Mouse (Mus musculus) midbrain, embryonic 15.5 days (tissue): ENCODE data around the gene Uap1. TPM values are rescaled to one million over a fixed set of nuclear protein-coding genes. Genes with fewer than 3 reads are reported as not detected.

Experiments used
- ATAC-seq: fragments of 200-750 bp; cut with Nextera tagmentation; replicated peaks from 2 replicates; pipeline ENCODE4 v1.8.0; 2017; ENCODE audit warnings: moderate TSS enrichment
- H3K27ac ChIP-seq: fragments of 300-500 bp; sonication (generic); 2 replicates; pipeline ENCODE4 v1.5.1; 2015; ENCODE audit warnings: mild to moderate bottlenecking, inconsistent platforms
- H3K27me3 ChIP-seq: fragments of 300-500 bp; sonication (generic); replicated peaks from 2 replicates; pipeline ENCODE4 v1.6.1; 2015; ENCODE audit warnings: inconsistent platforms
- H3K36me3 ChIP-seq: fragments of 300-500 bp; sonication (generic); replicated peaks from 2 replicates; pipeline ENCODE4 v1.6.1; 2015; ENCODE audit warnings: inconsistent platforms
- H3K4me1 ChIP-seq: fragments of 300-500 bp; sonication (generic); 2 replicates; pipeline ENCODE4 v1.6.1; 2015; ENCODE audit warnings: inconsistent platforms
- H3K4me2 ChIP-seq: fragments of 300-500 bp; sonication (generic); 2 replicates; pipeline ENCODE4 v1.6.1; 2015; ENCODE audit warnings: inconsistent platforms, mild to moderate bottlenecking, moderate library complexity
- H3K4me3 ChIP-seq: fragments of 300-500 bp; sonication (generic); 2 replicates; pipeline ENCODE4 v1.5.1; 2015; ENCODE audit warnings: mild to moderate bottlenecking, inconsistent platforms
- H3K9ac ChIP-seq: fragments of 300-500 bp; sonication (generic); 2 replicates; pipeline ENCODE4 v1.6.1; 2015; ENCODE audit warnings: mild to moderate bottlenecking, inconsistent platforms
- H3K9me3 ChIP-seq: fragments of 300-500 bp; sonication (generic); 2 replicates; pipeline ENCODE4 v1.6.1; 2016; ENCODE audit warnings: inconsistent platforms
- WGBS: fragments of 180-500 bp; shearing (Covaris S2); methylation state at CpG from one replicate; pipeline ENCODE4 v1.1.7; 2015; ENCODE audit warnings: mixed read lengths; 5-methylcytosine and 5-hydroxymethylcytosine counted together
- polyA plus RNA-seq: library from polyadenylated mRNA; unstranded; fragments of >200 nt; fragmentation: Nextera tagmentation; extraction: Ambion mirVana; gene quantifications from 2 replicates; pipeline ENCODE4 v1.2.1, GENCODE M21; 2015

Uap1 gene
- polyA plus RNA-seq, 1 experiment from 2014 or later: 63.2 TPM

GRCm38 (mm10) chr1:170191925-170192324 is 17.2 kb upstream of the Uap1 start:
- Histone ChIP-seq H3K27ac (no peak overlapping the region), H3K4me3 (no peak overlapping the region), H3K36me3 (peaks cover 31% of the 10 kb centered on the region), H3K4me1 (no peaks in the 10 kb centered on the region), H3K9me3 (no peaks in the 10 kb centered on the region), H3K9ac (no peak overlapping the region), H3K4me2 (no peak overlapping the region), H3K27me3 (no peaks in the 10 kb centered on the region)
- WGBS: 95% methylated on average over 1 of the region's 1 CpGs
- ATAC-seq: no peak

- no peaks in the 10 kb centered on the region for H3K4me1 ChIP-seq
- WGBS: 83% methylated on average over 4 of the region's 4 CpGs
- no peak overlapping the region for H3K4me3 ChIP-seq
- H3K4me2 ChIP-seq: no peak overlapping the region
- no peaks in the 10 kb centered on the region for H3K27me3 ChIP-seq
- no peak overlapping the region for H3K9ac ChIP-seq
- no peak for ATAC-seq
- no peak overlapping the region for H3K27ac ChIP-seq
- peaks cover 22% of the 10 kb centered on the region for H3K36me3 ChIP-seq
- H3K9me3 ChIP-seq: no peaks in the 10 kb centered on the region
Measured at GRCm38 (mm10) chr1:170190225-170190624, 15.5 kb upstream of the Uap1 start.

- 82% methylated on average over 11 of the region's 11 CpGs for WGBS
- no peak overlapping the region for H3K27ac ChIP-seq
- no peaks in the 10 kb centered on the region for H3K4me1 ChIP-seq
- no peak for ATAC-seq
- H3K4me3 ChIP-seq: no peak overlapping the region
- no peaks in the 10 kb centered on the region for H3K9me3 ChIP-seq
- H3K4me2 ChIP-seq: no peak overlapping the region
- H3K9ac ChIP-seq: no peak overlapping the region
- peaks cover 10% of the 10 kb centered on the region; the same call in 1 of the 2 replicates for H3K36me3 ChIP-seq
- no peaks in the 10 kb centered on the region for H3K27me3 ChIP-seq
Measured at GRCm38 (mm10) chr1:170188601-170189000, 13.8 kb upstream of the Uap1 start.

- Histone ChIP-seq H3K9ac (no peak overlapping the region), H3K27ac (no peak overlapping the region), H3K4me1 (no peaks in the 10 kb centered on the region), H3K4me2 (no peak overlapping the region), H3K4me3 (no peak overlapping the region), H3K9me3 (no peaks in the 10 kb centered on the region), H3K36me3 (no peaks in the 10 kb centered on the region), H3K27me3 (no peaks in the 10 kb centered on the region)
- WGBS: 86% methylated on average over 5 of the region's 5 CpGs
- no peak for ATAC-seq
Measured at GRCm38 (mm10) chr1:170186531-170186930, 11.8 kb upstream of the Uap1 start.

- H3K36me3 ChIP-seq: no peaks in the 10 kb centered on the region
- no peaks in the 10 kb centered on the region for H3K4me1 ChIP-seq
- no peak overlapping the region for H3K4me3 ChIP-seq
- no peaks in the 10 kb centered on the region for H3K27me3 ChIP-seq
- no peak overlapping the region for H3K9ac ChIP-seq
- H3K27ac ChIP-seq: no peak overlapping the region
- no peak for ATAC-seq
- no peaks in the 10 kb centered on the region for H3K9me3 ChIP-seq
- H3K4me2 ChIP-seq: no peak overlapping the region
- 88% methylated on average over 3 of the region's 3 CpGs for WGBS
Measured at GRCm38 (mm10) chr1:170185137-170185536, 10.4 kb upstream of the Uap1 start.

GRCm38 (mm10) chr1:170182706-170183105 is 7.9 kb upstream of the Uap1 start:
- Histone ChIP-seq H3K27me3 (no peaks in the 10 kb centered on the region), H3K4me3 (no peak overlapping the region), H3K36me3 (no peaks in the 10 kb centered on the region), H3K4me1 (no peaks in the 10 kb centered on the region), H3K27ac (no peak overlapping the region), H3K9ac (no peak overlapping the region), H3K9me3 (no peaks in the 10 kb centered on the region), H3K4me2 (no peak overlapping the region)
- ATAC-seq: no peak

GRCm38 (mm10) chr1:170176661-170177239 is 2.0 kb upstream of the Uap1 start:
- H3K27me3 ChIP-seq: no peaks in the 10 kb centered on the region
- H3K36me3 ChIP-seq: no peaks in the 10 kb centered on the region
- no peaks in the 10 kb centered on the region for H3K9me3 ChIP-seq
- 82% methylated on average over 8 of the region's 8 CpGs for WGBS
- peaks cover 19% of the 10 kb centered on the region for H3K4me1 ChIP-seq
- no peak for ATAC-seq
- no peak overlapping the region for H3K9ac ChIP-seq
- no peak overlapping the region for H3K27ac ChIP-seq
- no peak overlapping the region for H3K4me2 ChIP-seq
- no peak overlapping the region for H3K4me3 ChIP-seq

- H3K27ac ChIP-seq: peak overlapping the region; percentile 94; the same call in 1 of the 2 replicates
- no peak for ATAC-seq
- no peaks in the 10 kb centered on the region for H3K27me3 ChIP-seq
- H3K9me3 ChIP-seq: no peaks in the 10 kb centered on the region
- no peaks in the 10 kb centered on the region for H3K36me3 ChIP-seq
- H3K4me3 ChIP-seq: no peak overlapping the region; the same call in 1 of the 2 replicates
- WGBS: 53% methylated on average over 6 of the region's 6 CpGs
- H3K4me1 ChIP-seq: peaks cover 19% of the 10 kb centered on the region
- no peak overlapping the region; the same call in 1 of the 2 replicates for H3K9ac ChIP-seq
- H3K4me2 ChIP-seq: peak overlapping the region; percentile 73
Measured at GRCm38 (mm10) chr1:170175848-170176247, 1.1 kb upstream of the Uap1 start.

GRCm38 (mm10) chr1:170173991-170174813 is 555 bp downstream of the Uap1 start:
- Histone ChIP-seq H3K9me3 (no peaks in the 10 kb centered on the region), H3K4me2 (peak overlapping the region; percentile 81), H3K36me3 (no peaks in the 10 kb centered on the region), H3K4me1 (peaks cover 19% of the 10 kb centered on the region), H3K4me3 (peak overlapping the region; percentile 92), H3K9ac (peak overlapping the region; percentile 84), H3K27ac (peak overlapping the region; percentile 94), H3K27me3 (no peaks in the 10 kb centered on the region)
- peak; percentile 89 for ATAC-seq
- under 1% methylated on average over 50 of the region's 50 CpGs for WGBS

GRCm38 (mm10) chr1:170167781-170168180 is 7.0 kb downstream of the Uap1 start:
- 95% methylated on average over 6 of the region's 6 CpGs for WGBS
- ATAC-seq: no peak
- Histone ChIP-seq H3K36me3 (peaks cover 8% of the 10 kb centered on the region), H3K4me1 (no peaks in the 10 kb centered on the region), H3K27ac (no peak overlapping the region), H3K9me3 (no peaks in the 10 kb centered on the region), H3K27me3 (no peaks in the 10 kb centered on the region), H3K9ac (no peak overlapping the region), H3K4me2 (no peak overlapping the region), H3K4me3 (no peak overlapping the region)

- no peaks in the 10 kb centered on the region for H3K4me1 ChIP-seq
- WGBS: 91% methylated on average over 3 of the region's 3 CpGs
- no peak for ATAC-seq
- peaks cover 8% of the 10 kb centered on the region for H3K36me3 ChIP-seq
- no peak overlapping the region for H3K27ac ChIP-seq
- no peak overlapping the region for H3K4me2 ChIP-seq
- H3K9me3 ChIP-seq: no peaks in the 10 kb centered on the region
- no peak overlapping the region for H3K9ac ChIP-seq
- H3K27me3 ChIP-seq: no peaks in the 10 kb centered on the region
- no peak overlapping the region for H3K4me3 ChIP-seq
Measured at GRCm38 (mm10) chr1:170164913-170165312, 9.8 kb downstream of the Uap1 start.

- 88% methylated on average over 2 of the region's 2 CpGs for WGBS
- Histone ChIP-seq H3K4me1 (no peaks in the 10 kb centered on the region), H3K4me3 (no peak overlapping the region), H3K27me3 (no peaks in the 10 kb centered on the region), H3K4me2 (no peak overlapping the region), H3K9ac (no peak overlapping the region), H3K27ac (no peak overlapping the region), H3K9me3 (no peaks in the 10 kb centered on the region), H3K36me3 (peaks cover 8% of the 10 kb centered on the region)
- ATAC-seq: no peak
Measured at GRCm38 (mm10) chr1:170164053-170164614, 10.6 kb downstream of the Uap1 start.
